Mouse (Mus musculus) cerebellum, adult 9-11 months (tissue): ENCODE measurements around the gene Prr18.

Experiments
- DNase-seq: peaks from one replicate; pipeline ENCODE4 v3.0.0; 2022

The Prr18 gene

DNA sequence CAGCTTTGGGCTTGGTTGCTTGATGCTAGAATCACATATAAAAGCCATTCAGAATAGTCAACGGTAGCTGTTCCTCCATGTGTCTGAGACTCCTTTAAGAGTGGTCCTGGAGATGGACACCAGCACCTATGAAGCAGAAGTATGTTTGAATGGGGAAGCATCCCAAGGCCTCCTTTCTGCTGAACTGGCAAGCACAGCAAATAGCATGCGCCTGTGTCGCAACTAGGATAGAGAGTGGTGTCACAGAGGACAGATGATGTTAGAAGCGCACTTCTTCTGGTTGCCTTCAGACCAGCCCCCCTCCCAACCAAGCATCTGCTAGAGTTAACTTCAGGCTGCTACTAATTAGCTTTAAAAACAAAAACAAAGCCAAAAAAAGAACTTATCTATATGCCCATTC, 53.2 kb downstream of the Prr18 start:
- no peak for DNase-seq
